Mouse (Mus musculus) MEL (cell line): Measurements from ENCODE around the gene 2010003K11Rik. TPM values are rescaled to one million over a fixed set of nuclear protein-coding genes. Genes with fewer than 3 reads are reported as not detected.

Source experiments
- DNase-seq: peaks from one replicate; pipeline ENCODE4 v3.0.0; 2011; ENCODE audit warnings: low read depth, low spot score
- H3K27ac ChIP-seq: 2 replicates; pipeline ENCODE4 v1.5.1; 2012; ENCODE audit warnings: low read depth, mild to moderate bottlenecking, control low read depth, low read length, moderate library complexity; ENCODE audit not compliant: control insufficient read depth
- H3K27me3 ChIP-seq, 2 experiments: fragments of 150-350 bp in 1 of 2; sonication (generic) in 1 of 2; 2 replicates each; pipeline ENCODE4 v1.6.1; 2012; ENCODE audit warnings: low read length in 2 of 2, mild to moderate bottlenecking in 2 of 2, improper control_type of control experiment in 1 of 2, moderate library complexity in 1 of 2; ENCODE audit not compliant: insufficient read depth in 2 of 2, control insufficient read depth in 1 of 2
- H3K36me3 ChIP-seq, 2 experiments: 2 replicates each; pipeline ENCODE4 v1.6.1; 2012 to 2014; ENCODE audit warnings: low read length in 2 of 2, improper control_type of control experiment in 1 of 2, inconsistent platforms in 1 of 2, mild to moderate bottlenecking in 1 of 2; ENCODE audit not compliant: insufficient read depth in 2 of 2, control insufficient read depth in 1 of 2
- H3K4me1 ChIP-seq, 2 experiments: fragments of 150-350 bp in 1 of 2; sonication (generic) in 1 of 2; 2 replicates each; pipeline ENCODE4 v1.6.1; 2012; ENCODE audit warnings: low read length in 2 of 2, improper control_type of control experiment in 1 of 2, mild to moderate bottlenecking in 1 of 2; ENCODE audit not compliant: insufficient read depth in 2 of 2, control insufficient read depth in 1 of 2
- H3K4me3 ChIP-seq, 2 experiments: fragments of 150-350 bp in 1 of 2; sonication (generic) in 1 of 2; 2 replicates each; pipeline ENCODE4 v1.5.1; 2012; ENCODE audit warnings: low read depth in 2 of 2, low read length in 2 of 2, mild to moderate bottlenecking in 2 of 2, moderate library complexity in 2 of 2, control low read depth in 1 of 2, improper control_type of control experiment in 1 of 2; ENCODE audit not compliant: control insufficient read depth in 1 of 2, insufficient read depth in 1 of 2
- H3K79me2 ChIP-seq: 2 replicates; pipeline ENCODE4 v1.6.1; 2012; ENCODE audit warnings: mild to moderate bottlenecking, low read length, moderate library complexity; ENCODE audit not compliant: control insufficient read depth, poor library complexity, insufficient read depth
- H3K9ac ChIP-seq: 2 replicates; pipeline ENCODE4 v1.6.1; 2012; ENCODE audit warnings: low read depth, mild to moderate bottlenecking, control low read depth, low read length, moderate library complexity; ENCODE audit not compliant: control insufficient read depth, poor library complexity, severe bottlenecking
- H3K9me3 ChIP-seq: fragments of 150-350 bp; sonication (generic); replicated peaks from 2 replicates; pipeline ENCODE4 v1.6.1; 2012; ENCODE audit warnings: mild to moderate bottlenecking, low read length, improper control_type of control experiment, moderate library complexity; ENCODE audit not compliant: insufficient read depth
- BHLHE40 ChIP-seq: IDR thresholded peaks from 2 replicates; pipeline ENCODE4 v1.6.1; 2012; ENCODE audit warnings: low read depth, mild to moderate bottlenecking, inconsistent platforms, low read length, improper control_type of control experiment, borderline replicate concordance
- CHD2 ChIP-seq: IDR thresholded peaks from 2 replicates; pipeline ENCODE4 v1.6.1; 2011; ENCODE audit warnings: low read length, improper control_type of control experiment
- ELF1 ChIP-seq: IDR thresholded peaks from 2 replicates; pipeline ENCODE4 v1.6.1; 2014; ENCODE audit warnings: low read depth, mild to moderate bottlenecking, inconsistent platforms, low read length, improper control_type of control experiment, moderate library complexity
- ETS1 ChIP-seq: IDR thresholded peaks from 2 replicates; pipeline ENCODE4 v1.6.1; 2012; ENCODE audit warnings: low read depth, mild to moderate bottlenecking, inconsistent platforms, low read length, improper control_type of control experiment, moderate library complexity
- GABPA ChIP-seq: IDR thresholded peaks from 2 replicates; pipeline ENCODE4 v1.6.1; 2012; ENCODE audit warnings: low read depth, mild to moderate bottlenecking, inconsistent platforms, low read length, improper control_type of control experiment, moderate library complexity
- HCFC1 ChIP-seq: IDR thresholded peaks from 2 replicates; pipeline ENCODE4 v1.6.1; 2012; ENCODE audit warnings: low read depth, mild to moderate bottlenecking, inconsistent platforms, low read length, improper control_type of control experiment, moderate library complexity
- JUND ChIP-seq: IDR thresholded peaks from 2 replicates; pipeline ENCODE4 v1.6.1; 2011; ENCODE audit warnings: low read depth, mild to moderate bottlenecking, improper control_type of control experiment, low read length
- MAX ChIP-seq: IDR thresholded peaks from 2 replicates; pipeline ENCODE4 v1.6.1; 2011; ENCODE audit warnings: low read length, improper control_type of control experiment
- MYC ChIP-seq: IDR thresholded peaks from 2 replicates; pipeline ENCODE4 v1.6.1; 2011; ENCODE audit warnings: low read depth, mild to moderate bottlenecking, low read length, improper control_type of control experiment, moderate library complexity
- NELFE ChIP-seq: IDR thresholded peaks from 2 replicates; pipeline ENCODE4 v1.6.1; 2011; ENCODE audit warnings: low read depth, low read length, improper control_type of control experiment
- NRF1 ChIP-seq: IDR thresholded peaks from 2 replicates; pipeline ENCODE4 v1.6.1; 2014; ENCODE audit warnings: low read depth, mild to moderate bottlenecking, inconsistent platforms, low read length, improper control_type of control experiment, moderate library complexity; ENCODE audit not compliant: poor library complexity, insufficient read depth, severe bottlenecking
- RCOR1 ChIP-seq: IDR thresholded peaks from 2 replicates; pipeline ENCODE4 v1.6.1; 2012; ENCODE audit warnings: low read depth, mild to moderate bottlenecking, inconsistent platforms, low read length, improper control_type of control experiment
- SIN3A ChIP-seq: IDR thresholded peaks from 2 replicates; pipeline ENCODE4 v1.6.1; 2012; ENCODE audit warnings: low read length, improper control_type of control experiment, inconsistent platforms
- SMC3 ChIP-seq: IDR thresholded peaks from 2 replicates; pipeline ENCODE4 v1.6.1; 2011; ENCODE audit warnings: low read depth, low read length, improper control_type of control experiment
- USF2 ChIP-seq, 2 experiments: IDR thresholded peaks; 2 replicates each; pipeline ENCODE4 v1.6.1; 2011 to 2012; ENCODE audit warnings: improper control_type of control experiment in 2 of 2, low read length in 2 of 2, borderline replicate concordance in 1 of 2, inconsistent platforms in 1 of 2, low read depth in 1 of 2, mild to moderate bottlenecking in 1 of 2; ENCODE audit not compliant: insufficient read depth in 1 of 2
- ZKSCAN1 ChIP-seq: IDR thresholded peaks from 2 replicates; pipeline ENCODE4 v1.6.1; 2012; ENCODE audit warnings: low read depth, mild to moderate bottlenecking, inconsistent platforms, low read length, improper control_type of control experiment, moderate library complexity
- ZMIZ1 ChIP-seq: IDR thresholded peaks from 2 replicates; pipeline ENCODE4 v1.6.1; 2012; ENCODE audit warnings: low read depth, mild to moderate bottlenecking, inconsistent platforms, low read length, improper control_type of control experiment, moderate library complexity
- polyA plus RNA-seq, 2 experiments: library from polyadenylated mRNA; stranded (reverse) in 1 of 2; unstranded in 1 of 2; fragments of >175 nt in 1 of 2; fragments of >200 nt in 1 of 2; gene quantifications; 2 replicates each; pipeline versions ENCODE4 v1.2.1 to v1.2.4; 2012; ENCODE audit warnings: low replicate concordance in 2 of 2, low read depth in 1 of 2; ENCODE audit not compliant: insufficient read length in 2 of 2, insufficient read depth in 1 of 2, missing spikeins in 1 of 2
- total RNA-seq: library from RNA; depleted of rRNA; stranded (reverse); fragments of 300-350 nt; gene quantifications from 2 replicates; pipeline ENCODE4 v1.2.3, GENCODE M21; 2012; rRNA removed

Gene 2010003K11Rik
- total and polyA plus RNA-seq, 3 experiments: not detected

DNA sequence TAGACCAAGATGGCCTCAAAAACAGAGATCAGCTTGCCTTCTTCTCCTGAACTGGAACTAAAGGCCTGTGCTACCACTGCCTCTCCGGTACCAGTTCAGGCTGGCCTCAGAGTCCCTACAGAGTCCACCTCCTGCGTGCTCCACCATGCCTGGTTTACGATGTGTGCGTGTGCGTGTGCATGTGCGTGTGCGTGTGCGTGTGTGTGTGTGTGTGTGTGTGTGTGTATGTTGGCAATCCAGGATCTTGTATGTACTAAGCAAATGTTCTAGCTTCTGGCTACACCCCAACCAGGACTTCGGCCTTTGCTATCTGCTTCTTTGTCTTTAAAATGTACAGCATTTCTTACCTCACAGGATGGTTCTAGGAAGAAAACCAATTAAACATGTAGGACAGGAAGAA is 49.2 kb downstream of the 2010003K11Rik start:
- peaks cover 7 to 13% of the 10 kb centered on the region in 2 experiments for H3K27me3 ChIP-seq
- H3K27ac ChIP-seq: no peak overlapping the region
- TF ChIP-seq MAX (no peak), NELFE (no peak), SMC3 (no peak), ELF1 (no peak), ZKSCAN1 (no peak), ETS1 (no peak), GABPA (no peak), JUND (no peak), CHD2 (no peak), NRF1 (no peak), HCFC1 (no peak), BHLHE40 (no peak), RCOR1 (no peak), SIN3A (no peak), ZMIZ1 (no peak), MYC (no peak)
- H3K9me3 ChIP-seq: no peaks in the 10 kb centered on the region
- no peak overlapping the region for H3K9ac ChIP-seq
- DNase-seq: no peak
- H3K4me1 ChIP-seq: no peaks in the 10 kb centered on the region
- no peaks in the 10 kb centered on the region for H3K79me2 ChIP-seq
- no peaks in the 10 kb centered on the region for H3K36me3 ChIP-seq
- H3K4me3 ChIP-seq: no peak overlapping the region

DNA sequence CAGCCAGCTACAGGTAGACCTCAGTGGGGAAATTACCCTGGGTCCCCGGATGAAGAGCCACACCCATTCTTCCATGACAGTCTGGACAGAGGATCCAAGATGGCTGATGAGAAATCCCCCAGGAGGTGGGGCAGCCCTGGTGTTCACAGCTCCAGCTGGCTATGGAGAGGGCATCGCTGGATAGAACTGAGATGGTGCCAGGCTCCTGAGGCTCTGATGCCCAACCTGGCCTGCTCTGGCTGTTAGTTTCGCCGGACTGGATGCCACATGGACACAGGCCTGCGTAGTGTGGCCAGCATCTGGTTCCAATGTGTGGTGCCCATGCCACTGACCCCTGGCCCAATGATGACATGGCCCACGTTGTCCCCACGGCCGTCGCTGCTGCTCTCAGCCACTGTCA is 50.9 kb downstream of the 2010003K11Rik start:
- Histone ChIP-seq H3K27me3 (peaks cover 9 to 12% of the 10 kb centered on the region in 2 experiments), H3K9ac (no peak overlapping the region), H3K79me2 (no peaks in the 10 kb centered on the region), H3K9me3 (no peaks in the 10 kb centered on the region), H3K27ac (no peak overlapping the region), H3K36me3 (no peaks in the 10 kb centered on the region), H3K4me1 (no peaks in the 10 kb centered on the region), H3K4me3 (no peak overlapping the region)
- TF ChIP-seq USF2 (IDR thresholded peaks at IDR 0.05; ENCODE audit: borderline replicate concordance in 1 of 2, insufficient read depth in 1 of 2, low read depth in 1 of 2, low read length in 2 of 2) (no peak), NELFE (no peak), SMC3 (no peak)
- no peak for DNase-seq

Other genes starting within 250 kb of the 2010003K11Rik start
- gene Ssh3, start 229.4 kb downstream of the 2010003K11Rik start, total RNA-seq: 7.4 and 9.2 TPM in 2 replicates
- 10 to 100 TPM in 1 of 2 experiments, not detected in 1; 14.1 TPM for gene Ssh3, start 229.4 kb downstream of the 2010003K11Rik start, polyA plus RNA-seq
- 0.96 and 1.4 TPM in 2 replicates for gene Ankrd13d, start 215.4 kb downstream of the 2010003K11Rik start, total RNA-seq
- gene Ankrd13d, start 215.4 kb downstream of the 2010003K11Rik start, polyA plus RNA-seq: 1 to 10 TPM in 1 of 2 experiments, not detected in 1; 2.6 TPM
- gene Grk2, start 192.4 kb downstream of the 2010003K11Rik start, total RNA-seq: 65.1 and 75.2 TPM in 2 replicates
- 100 to 1,000 TPM in 1 of 2 experiments, not detected in 1; 105 TPM for gene Grk2, start 192.4 kb downstream of the 2010003K11Rik start, polyA plus RNA-seq
- gene Kdm2a, start 100.3 kb downstream of the 2010003K11Rik start, total RNA-seq: 20.3 and 24.8 TPM in 2 replicates
- 10 to 100 TPM in 1 of 2 experiments, not detected in 1; 55.9 TPM for gene Kdm2a, start 100.3 kb downstream of the 2010003K11Rik start, polyA plus RNA-seq
- not detected in 2 replicates for gene Rhod, start 59.2 kb downstream of the 2010003K11Rik start, total RNA-seq
- under 1 TPM in 1 of 2 experiments, not detected in 1; 0.06 TPM for gene Rhod, start 59.2 kb downstream of the 2010003K11Rik start, polyA plus RNA-seq
- gene Syt12, start 21.1 kb downstream of the 2010003K11Rik start, total RNA-seq: not detected in 2 replicates
- gene Syt12, start 21.1 kb downstream of the 2010003K11Rik start, polyA plus RNA-seq: not detected
- 5.9 and 7.2 TPM in 2 replicates for gene Pcx, start 11.9 kb upstream of the 2010003K11Rik start, total RNA-seq
- gene Pcx, start 11.9 kb upstream of the 2010003K11Rik start, polyA plus RNA-seq: 1 to 10 TPM in 1 of 2 experiments, not detected in 1; 7.9 TPM
- 11.5 and 14.0 TPM in 2 replicates for gene Lrfn4, start 117.1 kb upstream of the 2010003K11Rik start, total RNA-seq
- gene Lrfn4, start 117.1 kb upstream of the 2010003K11Rik start, polyA plus RNA-seq: 10 to 100 TPM in 1 of 2 experiments, not detected in 1; 17.5 TPM
- gene Rce1, start 127.1 kb upstream of the 2010003K11Rik start, total RNA-seq: 37.1 and 43.1 TPM in 2 replicates
- gene Rce1, start 127.1 kb upstream of the 2010003K11Rik start, polyA plus RNA-seq: 10 to 100 TPM in 1 of 2 experiments, not detected in 1; 67.8 TPM
- 0.39 and 2.1 TPM in 2 replicates for gene Gm960, start 200.1 kb upstream of the 2010003K11Rik start, total RNA-seq
- gene Gm960, start 200.1 kb upstream of the 2010003K11Rik start, polyA plus RNA-seq: 1 to 10 TPM in 1 of 2 experiments, not detected in 1; 2.3 TPM
- gene Sptbn2, start 212.6 kb upstream of the 2010003K11Rik start, total RNA-seq: 0.20 and 0.31 TPM in 2 replicates
- gene Sptbn2, start 212.6 kb upstream of the 2010003K11Rik start, polyA plus RNA-seq: under 1 TPM in 1 of 2 experiments, not detected in 1; 0.79 TPM